Mouse (Mus musculus) right cerebral cortex, postnatal 36 days (tissue): Measurements from ENCODE around the gene Zfp618.

ENCODE experiments used
- DNase-seq, 2 experiments: peaks; one replicate each; pipeline ENCODE4 v3.0.0; 2022; ENCODE audit warnings: low spot score in 2 of 2, mixed read lengths in 1 of 2

Zfp618 gene

GRCm38 (mm10) chr4:63030157-63030556 lies 64.8 kb downstream of the Zfp618 start:
- no peak for DNase-seq

GRCm38 (mm10) chr4:63031240-63031639 lies 65.9 kb downstream of the Zfp618 start:
- no peak for DNase-seq

GRCm38 (mm10) chr4:63032581-63033006 lies 67.2 kb downstream of the Zfp618 start:
- DNase-seq: no peak

- DNase-seq: no peak
Observed at GRCm38 (mm10) chr4:63033724-63034123, 68.4 kb downstream of the Zfp618 start.

GRCm38 (mm10) chr4:63035991-63036390 lies 70.6 kb downstream of the Zfp618 start:
- no peak for DNase-seq

GRCm38 (mm10) chr4:63036790-63037189 lies 71.4 kb downstream of the Zfp618 start:
- no peak for DNase-seq

GRCm38 (mm10) chr4:63037555-63037954 lies 72.2 kb downstream of the Zfp618 start:
- DNase-seq: no peak

GRCm38 (mm10) chr4:63038265-63038664 lies 72.9 kb downstream of the Zfp618 start:
- no peak for DNase-seq

GRCm38 (mm10) chr4:63038937-63039336 lies 73.6 kb downstream of the Zfp618 start:
- DNase-seq: no peak

GRCm38 (mm10) chr4:63048606-63049005 lies 83.2 kb downstream of the Zfp618 start:
- no peak for DNase-seq

- DNase-seq: no peak
Observed at GRCm38 (mm10) chr4:63049596-63050318, 84.4 kb downstream of the Zfp618 start.

GRCm38 (mm10) chr4:63050319-63050676 lies 84.9 kb downstream of the Zfp618 start:
- no peak for DNase-seq

- DNase-seq: no peak
Observed at GRCm38 (mm10) chr4:63050949-63051348, 85.6 kb downstream of the Zfp618 start.

- no peak for DNase-seq
Observed at GRCm38 (mm10) chr4:63051940-63052661, 86.7 kb downstream of the Zfp618 start.

- DNase-seq: no peak
Observed at GRCm38 (mm10) chr4:63052662-63053033, 87.3 kb downstream of the Zfp618 start.

GRCm38 (mm10) chr4:63055216-63055745 lies 89.9 kb downstream of the Zfp618 start:
- DNase-seq: no peak

GRCm38 (mm10) chr4:63056641-63057415 lies 91.5 kb downstream of the Zfp618 start:
- DNase-seq: no peak

GRCm38 (mm10) chr4:63057581-63057980 lies 92.2 kb downstream of the Zfp618 start:
- DNase-seq: no peak

GRCm38 (mm10) chr4:63058686-63059085 lies 93.3 kb downstream of the Zfp618 start:
- no peak for DNase-seq

GRCm38 (mm10) chr4:63060358-63060757 lies 95.0 kb downstream of the Zfp618 start:
- DNase-seq: no peak

- no peak for DNase-seq
Observed at GRCm38 (mm10) chr4:63061411-63061810, 96.0 kb downstream of the Zfp618 start.

GRCm38 (mm10) chr4:63063360-63063759 lies 98.0 kb downstream of the Zfp618 start:
- DNase-seq: no peak
